Mouse (Mus musculus) urinary bladder, postnatal 4 days (tissue): Measurements from ENCODE around the gene Sult2b1.

Source experiments
- DNase-seq, 2 experiments: peaks; one replicate each; pipeline ENCODE4 v3.0.0; 2021 to 2022; ENCODE audit warnings: low spot score in 2 of 2

Gene Sult2b1

GRCm38 (mm10) chr7:45725151-45725550 lies 59.3 kb downstream of the Sult2b1 start:
- DNase-seq = no peak

GRCm38 (mm10) chr7:45723781-45724180 lies 60.7 kb downstream of the Sult2b1 start:
- DNase-seq = no peak

- DNase-seq = no peak
Measured at GRCm38 (mm10) chr7:45723301-45723700, 61.2 kb downstream of the Sult2b1 start.

GRCm38 (mm10) chr7:45722348-45722713 lies 62.1 kb downstream of the Sult2b1 start:
- DNase-seq = no peak

GRCm38 (mm10) chr7:45721642-45722347 lies 62.7 kb downstream of the Sult2b1 start:
- DNase-seq = no peak

GRCm38 (mm10) chr7:45721234-45721571 lies 63.3 kb downstream of the Sult2b1 start:
- DNase-seq = no peak

GRCm38 (mm10) chr7:45720413-45721233 lies 63.8 kb downstream of the Sult2b1 start, which contains the start of gene Fam83e:
TSS of gene Fam83e (plus strand) at chr7:45721212.
- DNase-seq = no peak

- no peak for DNase-seq
Measured at GRCm38 (mm10) chr7:45719738-45720412, 64.6 kb downstream of the Sult2b1 start.

- DNase-seq = no peak
Measured at GRCm38 (mm10) chr7:45719180-45719579, 65.3 kb downstream of the Sult2b1 start.

- no peak for DNase-seq
Measured at GRCm38 (mm10) chr7:45718331-45718730, 66.1 kb downstream of the Sult2b1 start.

GRCm38 (mm10) chr7:45717918-45718297 lies 66.6 kb downstream of the Sult2b1 start, which contains the start of gene Sphk2:
TSS of gene Sphk2 (minus strand) at chr7:45718002.
- peak; percentile 97 to 99 for DNase-seq

- no peak for DNase-seq
Measured at GRCm38 (mm10) chr7:45716952-45717917, 67.2 kb downstream of the Sult2b1 start.

- no peak for DNase-seq
Measured at GRCm38 (mm10) chr7:45716460-45716857, 68.0 kb downstream of the Sult2b1 start.

GRCm38 (mm10) chr7:45715741-45716459 lies 68.6 kb downstream of the Sult2b1 start:
- DNase-seq = no peak

GRCm38 (mm10) chr7:45715090-45715708 lies 69.3 kb downstream of the Sult2b1 start, which contains the start of gene Rpl18:
TSS of gene Rpl18 (plus strand) at chr7:45715457.
- peak; percentile 98 to 99 for DNase-seq

GRCm38 (mm10) chr7:45714630-45715089 lies 69.8 kb downstream of the Sult2b1 start:
- no peak for DNase-seq

- DNase-seq = no peak
Measured at GRCm38 (mm10) chr7:45713881-45714520, 70.5 kb downstream of the Sult2b1 start.

- DNase-seq = no peak
Measured at GRCm38 (mm10) chr7:45713396-45713795, 71.1 kb downstream of the Sult2b1 start.

GRCm38 (mm10) chr7:45712022-45712757 lies 72.3 kb downstream of the Sult2b1 start:
- DNase-seq = no peak
